ENCODE assay signal across 36 mouse cellular contexts in the genomic region with DNA sequence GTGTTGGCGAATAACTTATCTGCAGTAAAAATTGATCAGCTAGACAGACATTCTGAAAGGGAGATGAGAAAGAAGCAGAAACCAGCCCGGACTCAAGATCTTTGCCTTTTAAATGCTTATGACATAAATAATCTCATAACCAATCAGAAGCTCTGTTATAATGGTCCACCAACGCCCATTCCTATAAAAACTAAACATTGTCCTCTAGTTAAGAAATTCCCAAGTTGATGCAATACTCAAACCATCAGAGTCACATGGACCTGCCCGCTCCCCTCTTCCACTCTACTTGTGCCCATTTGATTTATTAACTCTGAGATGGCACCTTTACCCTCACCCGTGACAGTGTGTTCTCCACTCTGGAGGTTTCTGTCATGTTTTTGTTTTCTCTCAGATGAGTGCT. TPM values are rescaled to one million over a fixed set of nuclear protein-coding genes. Genes with fewer than 3 reads are reported as not detected.
"Had no signal": no experiment of that assay in that cellular context is flagged by ENCODE, and none has a peak within 500 bp of the region (broad histone marks: within the 10 kb centered on the region; RNA-seq: fewer than 3 reads in every experiment).

No protein-coding gene starts in this region.

- H3K4me2 ChIP-seq: heart, embryonic 11.5 days; heart, embryonic 12.5 days; heart, embryonic 13.5 days; heart, embryonic 15.5 days; hindbrain, embryonic 12.5 days; hindbrain, embryonic 13.5 days; hindbrain, embryonic 14.5 days; hindbrain, embryonic 15.5 days; intestine, embryonic 15.5 days; kidney, embryonic 15.5 days had no signal

- H3K9ac ChIP-seq: heart, embryonic 12.5 days; heart, embryonic 13.5 days; heart, embryonic 15.5 days; hindbrain, embryonic 12.5 days; hindbrain, embryonic 13.5 days; hindbrain, embryonic 14.5 days; hindbrain, embryonic 15.5 days; intestine, embryonic 15.5 days; kidney, embryonic 15.5 days had no signal

- DNase-seq: heart, adult 2 months; heart, postnatal 14 days; heart, postnatal 36 days; heart, postnatal 4 days; kidney, adult 11 months; kidney, adult 18-20 months; kidney, adult 2 months; kidney, adult 8-10 months; kidney, adult 9 months; kidney, postnatal 10 days; kidney, postnatal 14 days; kidney, postnatal 25 days; kidney, postnatal 36 days; kidney, postnatal 4 days; layer of hippocampus, adult 9-11 months; layer of hippocampus, postnatal 36 days had no signal

- H3K36me3 ChIP-seq: heart, embryonic 10.5 days; heart, embryonic 12.5 days; heart, embryonic 13.5 days; heart, embryonic 15.5 days; hindbrain, embryonic 10.5 days; hindbrain, embryonic 12.5 days; hindbrain, embryonic 13.5 days; hindbrain, embryonic 15.5 days; intestine, embryonic 15.5 days; kidney, embryonic 15.5 days had no signal

- H3K27me3 ChIP-seq: heart, embryonic 12.5 days; heart, embryonic 13.5 days; heart, embryonic 15.5 days; hindbrain, embryonic 12.5 days; hindbrain, embryonic 13.5 days; hindbrain, embryonic 15.5 days; intestine, embryonic 15.5 days; kidney, embryonic 15.5 days had no signal

- H3K27ac ChIP-seq: heart, adult 2 months; heart, embryonic 10.5 days; heart, embryonic 13.5 days; heart, embryonic 15.5 days; hindbrain, embryonic 10.5 days; hindbrain, embryonic 12.5 days; hindbrain, embryonic 13.5 days; hindbrain, embryonic 14.5 days; hindbrain, embryonic 15.5 days; hindbrain, postnatal 0 days; intestine, embryonic 15.5 days; kidney, embryonic 15.5 days; kidney, postnatal 0 days; layer of hippocampus, adult 2 months had no signal

- H3K4me3 ChIP-seq: heart, adult 2 months; heart, embryonic 10.5 days; heart, embryonic 12.5 days; heart, embryonic 13.5 days; heart, embryonic 15.5 days; hindbrain, embryonic 10.5 days; hindbrain, embryonic 12.5 days; hindbrain, embryonic 13.5 days; hindbrain, embryonic 15.5 days; intestine, embryonic 15.5 days; kidney, embryonic 15.5 days; layer of hippocampus, adult 2 months had no signal

- ATAC-seq: hindbrain, embryonic 16.5 days; hindbrain, postnatal 0 days; inflammation-experienced regulatory T-cells, adult 6 months; intestine, embryonic 15.5 days; intestine, embryonic 16.5 days; intestine, postnatal 0 days had no signal

- H3K9me3 ChIP-seq: heart, embryonic 10.5 days; heart, embryonic 12.5 days; heart, embryonic 13.5 days; heart, embryonic 15.5 days; hindbrain, embryonic 10.5 days; hindbrain, embryonic 12.5 days; hindbrain, embryonic 13.5 days; hindbrain, embryonic 15.5 days; intestine, embryonic 15.5 days; kidney, embryonic 15.5 days had no signal

- H3K4me1 ChIP-seq: hindbrain, embryonic 12.5 days; hindbrain, embryonic 13.5 days; hindbrain, embryonic 15.5 days; intestine, embryonic 15.5 days had no signal

RNA-seq across cellular contexts. Expression of gene Slc38a4, which starts 23.9 kb away (rescaled TPM):
- total RNA-seq: hematopoietic stem cell, adult 5-6 weeks had no signal
- polyA plus RNA-seq: inflammation-experienced regulatory T-cells, adult 6 months had no signal
